Mouse (Mus musculus) heart, embryonic 11.5 days (tissue): ENCODE measurements at regions not wholly inside any gene's neighbourhood (a gene's known extent, or its start where the extent isn't known, plus 50 kb on each side); places are given as distances from the start of the nearest gene placed in this dataset.

ENCODE experiments used
- ATAC-seq: fragments of 200-750 bp; cut with Nextera tagmentation; replicated peaks from 2 replicates; pipeline ENCODE4 v1.8.0; 2017; ENCODE audit warnings: moderate library complexity; ENCODE audit not compliant: insufficient number of reproducible peaks, low FRiP score, low TSS enrichment
- H3K27ac ChIP-seq: fragments of 300-500 bp; sonication (generic); 2 replicates; pipeline ENCODE4 v1.5.1; 2014; ENCODE audit warnings: mild to moderate bottlenecking, low read depth, low read length
- H3K27me3 ChIP-seq: fragments of 300-500 bp; sonication (generic); 2 replicates; pipeline ENCODE4 v1.6.1; 2014; ENCODE audit warnings: mild to moderate bottlenecking, low read length, mixed read lengths; ENCODE audit not compliant: control insufficient read depth, insufficient read depth
- H3K36me3 ChIP-seq: fragments of 300-500 bp; sonication (generic); 2 replicates; pipeline ENCODE4 v1.6.1; 2014; ENCODE audit warnings: mild to moderate bottlenecking, low read length, moderate library complexity, mixed read lengths; ENCODE audit not compliant: control insufficient read depth, insufficient read depth
- H3K4me1 ChIP-seq: fragments of 300-500 bp; sonication (generic); 2 replicates; pipeline ENCODE4 v1.6.1; 2014; ENCODE audit warnings: low read length; ENCODE audit not compliant: control insufficient read depth, insufficient read depth
- H3K4me2 ChIP-seq: fragments of 300-500 bp; sonication (generic); 2 replicates; pipeline ENCODE4 v1.6.1; 2014; ENCODE audit warnings: mild to moderate bottlenecking, moderate library complexity
- H3K4me3 ChIP-seq: fragments of 300-500 bp; sonication (generic); 2 replicates; pipeline ENCODE4 v1.5.1; 2014; ENCODE audit warnings: low read depth, low read length
- H3K9ac ChIP-seq: fragments of 300-500 bp; sonication (generic); 2 replicates; pipeline ENCODE4 v1.6.1; 2014; ENCODE audit warnings: mild to moderate bottlenecking, low read depth, low read length, moderate library complexity
- H3K9me3 ChIP-seq: fragments of 300-500 bp; sonication (generic); replicated peaks from 2 replicates; pipeline ENCODE4 v1.6.1; 2016; ENCODE audit warnings: low read length; ENCODE audit not compliant: control insufficient read depth
- WGBS: fragments of 180-500 bp; shearing (Covaris S2); extraction: QIAGEN DNeasy Blood & Tissue Kit; methylation state at CpG from one replicate; pipeline ENCODE4 v1.1.7; 2014; ENCODE audit not compliant: insufficient replicate concordance; 5-methylcytosine and 5-hydroxymethylcytosine counted together

- Histone ChIP-seq H3K4me2 (no peak overlapping the region), H3K27ac (no peak overlapping the region), H3K36me3 (no peaks in the 10 kb centered on the region), H3K4me1 (peaks cover 33% of the 10 kb centered on the region), H3K9ac (no peak overlapping the region), H3K4me3 (no peak overlapping the region), H3K27me3 (no peaks in the 10 kb centered on the region), H3K9me3 (no peaks in the 10 kb centered on the region)
- WGBS, result 59% methylated on average over 8 of the region's 8 CpGs
- no peak for ATAC-seq
Measured at GRCm38 (mm10) chr13:107850907-107851560, 193.2 kb upstream of the Smim15 start.

GRCm38 (mm10) chr13:107848871-107849270 lies 195.4 kb upstream of the Smim15 start:
- H3K4me3 ChIP-seq, result no peak overlapping the region
- WGBS, result 27% methylated on average over 7 of the region's 7 CpGs

GRCm38 (mm10) chr13:107847179-107848012 lies 196.8 kb upstream of the Smim15 start:
- no peak overlapping the region for H3K4me3 ChIP-seq
- no peak overlapping the region for H3K27ac ChIP-seq
- no peaks in the 10 kb centered on the region for H3K36me3 ChIP-seq
- peak overlapping the region; percentile 34 for H3K4me2 ChIP-seq
- no peaks in the 10 kb centered on the region for H3K27me3 ChIP-seq
- WGBS, result 37% methylated on average over 18 of the region's 18 CpGs
- ATAC-seq, result no peak
- peaks cover 52% of the 10 kb centered on the region for H3K4me1 ChIP-seq
- H3K9me3 ChIP-seq, result no peaks in the 10 kb centered on the region
- H3K9ac ChIP-seq, result no peak overlapping the region

More at GRCm38 (mm10) chr13:107848871-107849270, 195.4 kb upstream of the Smim15 start:
- H3K36me3 ChIP-seq, result no peaks in the 10 kb centered on the region
- H3K27me3 ChIP-seq, result no peaks in the 10 kb centered on the region
- no peak for ATAC-seq
- H3K9ac ChIP-seq, result no peak overlapping the region
- no peak overlapping the region for H3K27ac ChIP-seq
- no peaks in the 10 kb centered on the region for H3K9me3 ChIP-seq
- H3K4me1 ChIP-seq, result peaks cover 50% of the 10 kb centered on the region
- no peak overlapping the region for H3K4me2 ChIP-seq

- H3K4me2 ChIP-seq, result peak overlapping the region; percentile 34
- H3K4me3 ChIP-seq, result no peak overlapping the region
- H3K27ac ChIP-seq, result no peak overlapping the region
Measured at GRCm38 (mm10) chr13:107846621-107847178, 197.5 kb upstream of the Smim15 start.

GRCm38 (mm10) chr13:107845838-107846237 lies 198.4 kb upstream of the Smim15 start:
- ATAC-seq, result no peak
- H3K9me3 ChIP-seq, result no peaks in the 10 kb centered on the region
- no peaks in the 10 kb centered on the region for H3K27me3 ChIP-seq
- no peak overlapping the region for H3K4me2 ChIP-seq
- H3K4me1 ChIP-seq, result peaks cover 55% of the 10 kb centered on the region
- no peak overlapping the region for H3K4me3 ChIP-seq
- H3K36me3 ChIP-seq, result no peaks in the 10 kb centered on the region
- H3K27ac ChIP-seq, result no peak overlapping the region
- WGBS, result 65% methylated on average over 4 of the region's 4 CpGs
- H3K9ac ChIP-seq, result no peak overlapping the region

More at GRCm38 (mm10) chr13:107846621-107847178, 197.5 kb upstream of the Smim15 start:
- H3K9me3 ChIP-seq, result no peaks in the 10 kb centered on the region
- no peaks in the 10 kb centered on the region for H3K36me3 ChIP-seq
- 54% methylated on average over 10 of the region's 10 CpGs for WGBS
- no peak overlapping the region for H3K9ac ChIP-seq
- peaks cover 55% of the 10 kb centered on the region for H3K4me1 ChIP-seq
- no peak for ATAC-seq
- H3K27me3 ChIP-seq, result no peaks in the 10 kb centered on the region

- no peak for ATAC-seq
- no peak overlapping the region for H3K27ac ChIP-seq
- H3K36me3 ChIP-seq, result no peaks in the 10 kb centered on the region
- no peak overlapping the region for H3K9ac ChIP-seq
- H3K4me2 ChIP-seq, result no peak overlapping the region
- peaks cover 50% of the 10 kb centered on the region for H3K4me1 ChIP-seq
- no peaks in the 10 kb centered on the region for H3K9me3 ChIP-seq
- H3K4me3 ChIP-seq, result no peak overlapping the region
- H3K27me3 ChIP-seq, result no peaks in the 10 kb centered on the region
- 74% methylated on average over 4 of the region's 4 CpGs for WGBS
Measured at GRCm38 (mm10) chr13:107844085-107844484, 200.2 kb upstream of the Smim15 start.

- H3K36me3 ChIP-seq, result no peaks in the 10 kb centered on the region
- no peaks in the 10 kb centered on the region for H3K9me3 ChIP-seq
- no peak overlapping the region for H3K9ac ChIP-seq
- WGBS, result 75% methylated on average over 9 of the region's 9 CpGs
- no peak overlapping the region for H3K4me3 ChIP-seq
- H3K27me3 ChIP-seq, result no peaks in the 10 kb centered on the region
- no peak overlapping the region for H3K27ac ChIP-seq
- no peak overlapping the region for H3K4me2 ChIP-seq
- ATAC-seq, result no peak
- H3K4me1 ChIP-seq, result peaks cover 25% of the 10 kb centered on the region
Measured at GRCm38 (mm10) chr13:107838126-107838715, 206.0 kb upstream of the Smim15 start.

GRCm38 (mm10) chr13:107837206-107837952 lies 206.9 kb upstream of the Smim15 start:
- H3K36me3 ChIP-seq, result no peaks in the 10 kb centered on the region
- H3K9ac ChIP-seq, result no peak overlapping the region
- H3K4me1 ChIP-seq, result peaks cover 25% of the 10 kb centered on the region
- no peak overlapping the region for H3K4me2 ChIP-seq
- no peaks in the 10 kb centered on the region for H3K9me3 ChIP-seq
- H3K27me3 ChIP-seq, result no peaks in the 10 kb centered on the region
- no peak overlapping the region for H3K27ac ChIP-seq
- no peak overlapping the region for H3K4me3 ChIP-seq
- 56% methylated on average over 5 of the region's 5 CpGs for WGBS
- ATAC-seq, result no peak
